Mouse (Mus musculus): ENCODE data around the gene Gm10160. TPM values are rescaled to one million over a fixed set of nuclear protein-coding genes. Genes with fewer than 3 reads are reported as not detected.

Gm10160 gene
- polyA plus RNA-seq, 1 experiment from 2014 or later: not detected

GRCm38 (mm10) chr7:81861921-81862320 lies 6.3 kb upstream of the Gm10160 start:
- H3K9me3 ChIP-seq (replicated peaks; ENCODE audit: control insufficient read depth, low read length): no peaks in the 10 kb centered on the region
- WGBS (ENCODE audit: insufficient replicate concordance): 54% methylated on average over 4 of the region's 4 CpGs
- H3K4me3 ChIP-seq (ENCODE audit: low read depth, low read length): no peak overlapping the region
- H3K27me3 ChIP-seq (ENCODE audit: control insufficient read depth, insufficient read depth, low read length): 0 out of 2 replicates have a peak, but pooled peaks cover 6% of the 10 kb centered on the region
- no peak overlapping the region for H3K4me2 ChIP-seq
- no peak for ATAC-seq (replicated peaks; ENCODE audit: insufficient number of reproducible peaks, low FRiP score, low TSS enrichment)
- H3K27ac ChIP-seq (ENCODE audit: low read depth, low read length): no peak overlapping the region
- H3K36me3 ChIP-seq (ENCODE audit: control insufficient read depth, insufficient read depth, low read length): no peaks in the 10 kb centered on the region
- peaks cover 36% of the 10 kb centered on the region for H3K4me1 ChIP-seq (ENCODE audit: control insufficient read depth, insufficient read depth, low read length)
- H3K9ac ChIP-seq (ENCODE audit: low read depth, low read length): no peak overlapping the region

GRCm38 (mm10) chr7:81861461-81861860 lies 5.9 kb upstream of the Gm10160 start:
- Histone ChIP-seq H3K4me2 (no peak overlapping the region; the same call in 1 of the 2 replicates), H3K9me3 (replicated peaks; ENCODE audit: control insufficient read depth, low read length) (no peaks in the 10 kb centered on the region), H3K36me3 (ENCODE audit: control insufficient read depth, insufficient read depth, low read length) (no peaks in the 10 kb centered on the region), H3K4me3 (ENCODE audit: low read depth, low read length) (no peak overlapping the region), H3K27ac (ENCODE audit: low read depth, low read length) (no peak overlapping the region), H3K9ac (ENCODE audit: low read depth, low read length) (no peak overlapping the region), H3K27me3 (ENCODE audit: control insufficient read depth, insufficient read depth, low read length) (0 out of 2 replicates have a peak, but pooled peaks cover 8% of the 10 kb centered on the region), H3K4me1 (ENCODE audit: control insufficient read depth, insufficient read depth, low read length) (peaks cover 36% of the 10 kb centered on the region)
- WGBS (ENCODE audit: insufficient replicate concordance): 82% methylated on average over 2 of the region's 2 CpGs
- no peak for ATAC-seq (replicated peaks; ENCODE audit: insufficient number of reproducible peaks, low FRiP score, low TSS enrichment)

- Histone ChIP-seq H3K4me3 (ENCODE audit: low read depth, low read length) (no peak overlapping the region), H3K4me1 (ENCODE audit: control insufficient read depth, insufficient read depth, low read length) (peaks cover 36% of the 10 kb centered on the region), H3K9ac (ENCODE audit: low read depth, low read length) (0 out of 2 replicates have a peak overlapping the region, but pooled peaks have one; percentile 16), H3K27ac (ENCODE audit: low read depth, low read length) (no peak overlapping the region), H3K9me3 (replicated peaks; ENCODE audit: control insufficient read depth, low read length) (no peaks in the 10 kb centered on the region), H3K4me2 (no peak overlapping the region; the same call in 1 of the 2 replicates), H3K27me3 (ENCODE audit: control insufficient read depth, insufficient read depth, low read length) (0 out of 2 replicates have a peak, but pooled peaks cover 8% of the 10 kb centered on the region), H3K36me3 (ENCODE audit: control insufficient read depth, insufficient read depth, low read length) (no peaks in the 10 kb centered on the region)
- WGBS (ENCODE audit: insufficient replicate concordance): 60% methylated on average over 5 of the region's 5 CpGs
- no peak for ATAC-seq (replicated peaks; ENCODE audit: insufficient number of reproducible peaks, low FRiP score, low TSS enrichment)
Observed at GRCm38 (mm10) chr7:81860996-81861395, 5.4 kb upstream of the Gm10160 start.

- H3K9ac ChIP-seq (ENCODE audit: low read depth, low read length): peak overlapping the region; percentile 81; the same call in 1 of the 2 replicates
- peaks cover 36% of the 10 kb centered on the region for H3K4me1 ChIP-seq (ENCODE audit: control insufficient read depth, insufficient read depth, low read length)
Observed at GRCm38 (mm10) chr7:81860071-81860470, 4.5 kb upstream of the Gm10160 start.

GRCm38 (mm10) chr7:81858968-81859721 lies 3.6 kb upstream of the Gm10160 start, which contains the start of gene Tm6sf1:
TSS of gene Tm6sf1 (plus strand) at chr7:81859001.
- H3K36me3 ChIP-seq (ENCODE audit: control insufficient read depth, insufficient read depth, low read length): no peaks in the 10 kb centered on the region
- ATAC-seq (replicated peaks; ENCODE audit: insufficient number of reproducible peaks, low FRiP score, low TSS enrichment): peak; percentile 52; the same call in 1 of the 2 replicates
- 0 out of 2 replicates have a peak, but pooled peaks cover 8% of the 10 kb centered on the region for H3K27me3 ChIP-seq (ENCODE audit: control insufficient read depth, insufficient read depth, low read length)
- H3K9me3 ChIP-seq (replicated peaks; ENCODE audit: control insufficient read depth, low read length): no peaks in the 10 kb centered on the region
- H3K4me1 ChIP-seq (ENCODE audit: control insufficient read depth, insufficient read depth, low read length): peaks cover 36% of the 10 kb centered on the region
- peak within 1 kb of the TSS; percentile 38; the same call in 1 of the 2 replicates for H3K27ac ChIP-seq (ENCODE audit: low read depth, low read length)
- peak within 1 kb of the TSS; percentile 95 for H3K4me2 ChIP-seq
- H3K4me3 ChIP-seq (ENCODE audit: low read depth, low read length): peak within 1 kb of the TSS; percentile 74
- H3K9ac ChIP-seq (ENCODE audit: low read depth, low read length): peak within 1 kb of the TSS; percentile 81
- 1% methylated on average over 64 of the region's 64 CpGs for WGBS (ENCODE audit: insufficient replicate concordance)

More at GRCm38 (mm10) chr7:81860071-81860470, 4.5 kb upstream of the Gm10160 start:
- Histone ChIP-seq H3K4me2 (peak overlapping the region; percentile 95), H3K27me3 (ENCODE audit: control insufficient read depth, insufficient read depth, low read length) (0 out of 2 replicates have a peak, but pooled peaks cover 8% of the 10 kb centered on the region), H3K4me3 (ENCODE audit: low read depth, low read length) (peak overlapping the region; percentile 74), H3K36me3 (ENCODE audit: control insufficient read depth, insufficient read depth, low read length) (no peaks in the 10 kb centered on the region), H3K9me3 (replicated peaks; ENCODE audit: control insufficient read depth, low read length) (no peaks in the 10 kb centered on the region), H3K27ac (ENCODE audit: low read depth, low read length) (no peak overlapping the region)
- 37% methylated on average over 11 of the region's 11 CpGs for WGBS (ENCODE audit: insufficient replicate concordance)
- no peak for ATAC-seq (replicated peaks; ENCODE audit: insufficient number of reproducible peaks, low FRiP score, low TSS enrichment)

GRCm38 (mm10) chr7:81858236-81858635 lies 2.6 kb upstream of the Gm10160 start:
- H3K27me3 ChIP-seq (ENCODE audit: control insufficient read depth, insufficient read depth, low read length): 0 out of 2 replicates have a peak, but pooled peaks cover 8% of the 10 kb centered on the region
- peak overlapping the region; percentile 95 for H3K4me2 ChIP-seq
- peak overlapping the region; percentile 74 for H3K4me3 ChIP-seq (ENCODE audit: low read depth, low read length)
- 5% methylated on average over 9 of the region's 9 CpGs for WGBS (ENCODE audit: insufficient replicate concordance)
- H3K4me1 ChIP-seq (ENCODE audit: control insufficient read depth, insufficient read depth, low read length): peaks cover 29% of the 10 kb centered on the region
- no peaks in the 10 kb centered on the region for H3K36me3 ChIP-seq (ENCODE audit: control insufficient read depth, insufficient read depth, low read length)
- peak overlapping the region; percentile 81; the same call in 1 of the 2 replicates for H3K9ac ChIP-seq (ENCODE audit: low read depth, low read length)
- ATAC-seq (replicated peaks; ENCODE audit: insufficient number of reproducible peaks, low FRiP score, low TSS enrichment): no peak
- H3K9me3 ChIP-seq (replicated peaks; ENCODE audit: control insufficient read depth, low read length): no peaks in the 10 kb centered on the region
- no peak overlapping the region for H3K27ac ChIP-seq (ENCODE audit: low read depth, low read length)

GRCm38 (mm10) chr7:81856221-81856620 lies 627 bp upstream of the Gm10160 start:
- ATAC-seq (replicated peaks; ENCODE audit: insufficient number of reproducible peaks, low FRiP score, low TSS enrichment): no peak
- Histone ChIP-seq H3K27me3 (ENCODE audit: control insufficient read depth, insufficient read depth, low read length) (0 out of 2 replicates have a peak, but pooled peaks cover 8% of the 10 kb centered on the region), H3K4me1 (ENCODE audit: control insufficient read depth, insufficient read depth, low read length) (peaks cover 17% of the 10 kb centered on the region), H3K9ac (ENCODE audit: low read depth, low read length) (no peak overlapping the region), H3K27ac (ENCODE audit: low read depth, low read length) (no peak overlapping the region), H3K4me2 (no peak overlapping the region), H3K36me3 (ENCODE audit: control insufficient read depth, insufficient read depth, low read length) (no peaks in the 10 kb centered on the region), H3K9me3 (replicated peaks; ENCODE audit: control insufficient read depth, low read length) (no peaks in the 10 kb centered on the region), H3K4me3 (ENCODE audit: low read depth, low read length) (no peak overlapping the region)
- WGBS (ENCODE audit: insufficient replicate concordance): 85% methylated on average over 4 of the region's 4 CpGs

- Histone ChIP-seq H3K36me3 (ENCODE audit: control insufficient read depth, insufficient read depth, low read length) (no peaks in the 10 kb centered on the region), H3K9me3 (replicated peaks; ENCODE audit: control insufficient read depth, low read length) (no peaks in the 10 kb centered on the region), H3K27me3 (ENCODE audit: control insufficient read depth, insufficient read depth, low read length) (0 out of 2 replicates have a peak, but pooled peaks cover 8% of the 10 kb centered on the region), H3K9ac (ENCODE audit: low read depth, low read length) (no peak overlapping the region), H3K4me3 (ENCODE audit: low read depth, low read length) (no peak overlapping the region), H3K27ac (ENCODE audit: low read depth, low read length) (peak overlapping the region; percentile 71), H3K4me2 (peak overlapping the region; percentile 52), H3K4me1 (ENCODE audit: control insufficient read depth, insufficient read depth, low read length) (peaks cover 7% of the 10 kb centered on the region)
- WGBS (ENCODE audit: insufficient replicate concordance): 40% methylated on average over 8 of the region's 8 CpGs
- no peak for ATAC-seq (replicated peaks; ENCODE audit: insufficient number of reproducible peaks, low FRiP score, low TSS enrichment)
Observed at GRCm38 (mm10) chr7:81854568-81855307, 856 bp downstream of the Gm10160 start.
